Mouse (Mus musculus): ENCODE data around the gene Dut.

GRCm38 (mm10) chr2:125304746-125305145 lies 57.8 kb downstream of the Dut start:
- TF ChIP-seq CTCF (conservative IDR thresholded peaks at IDR 0.05; ENCODE audit: low read length) (no peak), POU5F1 (IDR thresholded peaks at IDR 0.05; ENCODE audit: borderline replicate concordance, low read length) (no peak)
